12 mouse cellular contexts compared by ENCODE assay signal in the genomic region with DNA sequence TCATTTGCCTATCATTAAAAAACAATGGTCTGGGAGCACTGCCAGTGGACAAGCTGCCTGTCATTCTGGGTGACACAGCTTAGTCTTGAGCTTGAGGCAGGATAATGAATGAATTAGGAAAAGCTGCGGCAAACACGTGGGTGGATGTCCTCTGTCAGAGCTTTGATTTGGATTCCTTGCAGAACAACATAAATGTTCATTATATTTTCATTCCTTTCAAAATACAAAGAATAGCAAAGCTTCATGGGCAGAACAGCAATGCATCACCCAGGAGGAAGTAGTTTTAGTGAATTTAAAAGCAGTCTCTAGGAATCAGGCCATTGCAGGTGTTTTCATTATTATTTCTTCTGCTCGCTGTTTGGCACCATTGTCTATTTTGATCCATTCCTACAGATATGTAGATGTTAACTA.
DNase-seq lines count a peak whose midpoint lies in the region; ATAC-seq lines count a peak whose summit lies in the region.
"Had no signal": no experiment of that assay in that cellular context is flagged by ENCODE, and none has a peak within 500 bp of the region (broad histone marks: within the 10 kb centered on the region; RNA-seq: fewer than 3 reads in every experiment).

No protein-coding gene starts in this region.

- no peak overlapping the region for H3K4me2 ChIP-seq in hindbrain, embryonic 16.5 days (ENCODE audit: low read length)
- H3K4me2 ChIP-seq in midbrain, embryonic 13.5 days (replicated peaks), result no peak overlapping the region
- H3K4me2 ChIP-seq: heart, embryonic 13.5 days; intestine, embryonic 15.5 days had no signal

- H3K4me3 ChIP-seq in hindbrain, embryonic 16.5 days (ENCODE audit: low read length), result no peak overlapping the region
- H3K4me3 ChIP-seq in midbrain, embryonic 13.5 days (replicated peaks), result no peak overlapping the region
- H3K4me3 ChIP-seq: heart, embryonic 13.5 days; intestine, embryonic 15.5 days; myocyte had no signal

- peak; percentile 18 for DNase-seq in 3T3-L1 (ENCODE audit: low read depth, low spot score)
- peak; percentile 76 for DNase-seq in Muller cell, postnatal 12 days (ENCODE audit: inconsistent ontology term)
- DNase-seq in natural killer cell, adult 2 months (ENCODE audit: low spot score in 2 of 2), result no peak
- no peak for DNase-seq in adrenal gland, postnatal 14 days
- no peak for DNase-seq in adrenal gland, adult 18-20 months (ENCODE audit: low spot score in 2 of 2)
- DNase-seq in thymus, postnatal 36 days, result no peak
- DNase-seq: lung, postnatal 14 days had no signal

- no peaks in the 10 kb centered on the region for H3K27me3 ChIP-seq in hindbrain, embryonic 16.5 days (replicated peaks; ENCODE audit: control insufficient read depth, insufficient read depth, low read length)
- H3K27me3 ChIP-seq in midbrain, embryonic 13.5 days, result no peaks in the 10 kb centered on the region
- H3K27me3 ChIP-seq: heart, embryonic 13.5 days; intestine, embryonic 15.5 days had no signal

- H3K9me3 ChIP-seq in hindbrain, embryonic 16.5 days (ENCODE audit: control insufficient read depth, low read length), result no peaks in the 10 kb centered on the region
- no peaks in the 10 kb centered on the region for H3K9me3 ChIP-seq in midbrain, embryonic 13.5 days
- H3K9me3 ChIP-seq: heart, embryonic 13.5 days; intestine, embryonic 15.5 days had no signal

- 29% methylated on average over 3 of the region's 3 CpGs for WGBS in hindbrain, embryonic 16.5 days
- 45% methylated on average over 3 of the region's 3 CpGs for WGBS in midbrain, embryonic 13.5 days

- ATAC-seq in hindbrain, embryonic 16.5 days, result peak; percentile 48; the same call in 1 of the 2 replicates
- ATAC-seq in midbrain, embryonic 13.5 days, result peak; percentile 72
- ATAC-seq: intestine, embryonic 15.5 days had no signal

- no peaks in the 10 kb centered on the region for H3K36me3 ChIP-seq in hindbrain, embryonic 16.5 days (ENCODE audit: control insufficient read depth, insufficient read depth, low read length)
- H3K36me3 ChIP-seq in midbrain, embryonic 13.5 days, result no peaks in the 10 kb centered on the region
- H3K36me3 ChIP-seq: heart, embryonic 13.5 days; intestine, embryonic 15.5 days had no signal

- no peak overlapping the region for H3K27ac ChIP-seq in hindbrain, embryonic 16.5 days (ENCODE audit: low read depth, low read length)
- no peak overlapping the region for H3K27ac ChIP-seq in midbrain, embryonic 13.5 days
- H3K27ac ChIP-seq: heart, embryonic 13.5 days; intestine, embryonic 15.5 days had no signal

- no peak overlapping the region for H3K9ac ChIP-seq in hindbrain, embryonic 16.5 days (ENCODE audit: low read depth, low read length)
- no peak overlapping the region for H3K9ac ChIP-seq in midbrain, embryonic 13.5 days (replicated peaks)
- H3K9ac ChIP-seq: heart, embryonic 13.5 days; intestine, embryonic 15.5 days had no signal

- peaks cover 3% of the 10 kb centered on the region; the same call in 1 of the 2 replicates for H3K4me1 ChIP-seq in hindbrain, embryonic 16.5 days (ENCODE audit: control insufficient read depth, insufficient read depth, low read depth, low read length)
- 0 out of 2 replicates have a peak, but pooled peaks cover 5% of the 10 kb centered on the region for H3K4me1 ChIP-seq in midbrain, embryonic 13.5 days (replicated peaks)
- H3K4me1 ChIP-seq: heart, embryonic 13.5 days; intestine, embryonic 15.5 days had no signal

Comparison
In these comparisons a context has a peak if more than half of its experiments do, and no peak if none do; other contexts are left out.
1. DNase-seq: peak in 3T3-L1 (single experiment) and Muller cell, postnatal 12 days (single experiment); none in natural killer cell, adult 2 months (0 of 2), adrenal gland, postnatal 14 days (single experiment), adrenal gland, adult 18-20 months (0 of 2) and thymus, postnatal 36 days (0 of 2).